Mouse (Mus musculus): ENCODE measurements around the gene Fli1.
A peak's percentile ranks its signal among the peaks of the same experiment; 100 is the strongest.

The Fli1 gene

GRCm38 (mm10) chr9:32405191-32405925 is 137.3 kb downstream of the Fli1 start:
- peak; percentile 44 for DNase-seq

GRCm38 (mm10) chr9:32400662-32401161 is 141.9 kb downstream of the Fli1 start:
- DNase-seq, result peak; percentile 49

- no peak for DNase-seq
These were observed 142.4 kb downstream of the Fli1 start for GRCm38 (mm10) chr9:32400212-32400611.

- DNase-seq, result no peak
These were observed 147.9 kb downstream of the Fli1 start for GRCm38 (mm10) chr9:32394761-32395161.

- no peak for DNase-seq
These were observed 149.9 kb downstream of the Fli1 start for GRCm38 (mm10) chr9:32392716-32393115.

- DNase-seq, result no peak
These were observed 151.0 kb downstream of the Fli1 start for GRCm38 (mm10) chr9:32391701-32392100.

GRCm38 (mm10) chr9:32391092-32391491 is 151.6 kb downstream of the Fli1 start:
- DNase-seq, result no peak

- DNase-seq, result no peak
These were observed 154.5 kb downstream of the Fli1 start for GRCm38 (mm10) chr9:32388120-32388519.

- no peak for DNase-seq
These were observed 157.8 kb downstream of the Fli1 start for GRCm38 (mm10) chr9:32384906-32385305.

GRCm38 (mm10) chr9:32376863-32377590 is 165.6 kb downstream of the Fli1 start:
- DNase-seq, result no peak

GRCm38 (mm10) chr9:32376031-32376430 is 166.6 kb downstream of the Fli1 start:
- DNase-seq, result no peak

- no peak for DNase-seq
These were observed 169.0 kb downstream of the Fli1 start for GRCm38 (mm10) chr9:32373656-32374055.
